Mouse (Mus musculus) embryonic facial prominence, embryonic 14.5 days (tissue): ENCODE measurements around the gene St8sia2. TPM values are rescaled to one million over a fixed set of nuclear protein-coding genes. Genes with fewer than 3 reads are reported as not detected.

ENCODE experiments used
- ATAC-seq: fragments of 200-750 bp; cut with Nextera tagmentation; 2 replicates; pipeline ENCODE4 v1.8.0; 2017; ENCODE audit warnings: low read depth, moderate number of reproducible peaks, moderate TSS enrichment
- DNase-seq: peaks from one replicate; pipeline ENCODE4 v3.0.0-alpha.2; 2015; ENCODE audit warnings: low spot score
- H3K27ac ChIP-seq: fragments of 300-500 bp; sonication (generic); replicated peaks from 2 replicates; pipeline ENCODE4 v1.5.1; 2014; ENCODE audit warnings: low read depth, mild to moderate bottlenecking, low read length, moderate library complexity
- H3K27me3 ChIP-seq: fragments of 300-500 bp; sonication (generic); replicated peaks from 2 replicates; pipeline ENCODE4 v1.6.1; 2014; ENCODE audit warnings: low read length; ENCODE audit not compliant: control insufficient read depth, insufficient read depth
- H3K36me3 ChIP-seq: fragments of 300-500 bp; sonication (generic); 2 replicates; pipeline ENCODE4 v1.6.1; 2014; ENCODE audit warnings: low read length, mixed read lengths; ENCODE audit not compliant: control insufficient read depth, insufficient read depth
- H3K4me1 ChIP-seq: fragments of 300-500 bp; sonication (generic); 2 replicates; pipeline ENCODE4 v1.6.1; 2014; ENCODE audit warnings: antibody characterized with exemption, low read length; ENCODE audit not compliant: control insufficient read depth, insufficient read depth
- H3K4me2 ChIP-seq: fragments of 300-500 bp; sonication (generic); 2 replicates; pipeline ENCODE4 v1.6.1; 2014; ENCODE audit warnings: low read depth, mild to moderate bottlenecking, low read length, moderate library complexity, mixed read lengths
- H3K4me3 ChIP-seq: fragments of 300-500 bp; sonication (generic); 2 replicates; pipeline ENCODE4 v1.5.1; 2014; ENCODE audit warnings: low read depth, mild to moderate bottlenecking, low read length
- H3K9ac ChIP-seq: fragments of 300-500 bp; sonication (generic); 2 replicates; pipeline ENCODE4 v1.6.1; 2014; ENCODE audit warnings: low read depth, mild to moderate bottlenecking, low read length, moderate library complexity, mixed read lengths
- H3K9me3 ChIP-seq: fragments of 300-500 bp; sonication (generic); 2 replicates; pipeline ENCODE4 v1.6.1; 2016; ENCODE audit warnings: low read length; ENCODE audit not compliant: control insufficient read depth
- WGBS: fragments of 180-500 bp; shearing (Covaris S2); extraction: QIAGEN DNeasy Blood & Tissue Kit; methylation state at CpG from one replicate; pipeline ENCODE4 v1.1.7; 2014; 5-methylcytosine and 5-hydroxymethylcytosine counted together
- polyA plus RNA-seq: library from polyadenylated mRNA; unstranded; fragments of >200 nt; fragmentation: Nextera tagmentation; extraction: Ambion mirVana; gene quantifications from 2 replicates; pipeline ENCODE4 v1.2.1, GENCODE M21; 2014

Gene St8sia2
- polyA plus RNA-seq: 17.7 and 20.1 TPM in 2 replicates

DNA sequence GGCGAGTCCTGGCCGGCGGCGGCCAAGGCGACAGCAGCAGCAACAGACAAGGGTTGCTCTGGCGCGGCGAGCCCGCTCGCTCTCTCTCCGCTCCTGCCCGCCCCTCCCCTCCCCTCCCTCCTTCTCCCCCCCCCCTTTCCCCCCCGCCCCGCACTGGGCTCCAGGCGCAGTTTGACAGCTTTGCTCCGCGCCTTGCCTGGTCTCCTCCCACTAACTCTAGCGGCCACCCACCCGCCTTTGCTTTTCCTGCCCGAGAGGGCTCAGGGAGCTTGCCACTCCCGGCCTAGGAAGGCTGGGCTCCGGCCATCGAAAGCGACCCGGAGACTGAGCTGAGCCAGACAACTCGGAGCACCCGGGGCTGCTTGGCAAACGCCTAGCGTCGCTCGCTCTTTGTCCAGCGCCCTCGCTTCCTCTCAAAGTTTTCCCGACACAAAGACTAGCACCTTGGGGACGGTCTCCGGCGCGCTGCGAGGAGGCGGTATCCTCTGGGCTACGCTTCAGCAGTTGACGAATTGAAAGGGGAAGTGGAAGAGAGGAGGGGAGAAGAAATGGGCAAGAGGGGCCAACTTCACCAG is at the start of gene St8sia2:
Gene St8sia2, minus strand, starts transcription at position 90 of the 575 bp plus-strand sequence.
- H3K4me3 ChIP-seq: peak within 1 kb of the TSS; percentile 82
- no peaks in the 10 kb centered on the region for H3K36me3 ChIP-seq
- peak within 1 kb of the TSS; percentile 89 for H3K9ac ChIP-seq
- ATAC-seq (peak; percentile 93), DNase-seq (peak; percentile 91)
- H3K9me3 ChIP-seq: no peaks in the 10 kb centered on the region
- peak within 1 kb of the TSS; percentile 82 for H3K27ac ChIP-seq
- WGBS: 1% methylated on average over 25 of the region's 42 CpGs
- H3K27me3 ChIP-seq: no peaks in the 10 kb centered on the region
- H3K4me2 ChIP-seq: peak within 1 kb of the TSS; percentile 92
- peaks cover 3% of the 10 kb centered on the region; the same call in 1 of the 2 replicates for H3K4me1 ChIP-seq

DNA sequence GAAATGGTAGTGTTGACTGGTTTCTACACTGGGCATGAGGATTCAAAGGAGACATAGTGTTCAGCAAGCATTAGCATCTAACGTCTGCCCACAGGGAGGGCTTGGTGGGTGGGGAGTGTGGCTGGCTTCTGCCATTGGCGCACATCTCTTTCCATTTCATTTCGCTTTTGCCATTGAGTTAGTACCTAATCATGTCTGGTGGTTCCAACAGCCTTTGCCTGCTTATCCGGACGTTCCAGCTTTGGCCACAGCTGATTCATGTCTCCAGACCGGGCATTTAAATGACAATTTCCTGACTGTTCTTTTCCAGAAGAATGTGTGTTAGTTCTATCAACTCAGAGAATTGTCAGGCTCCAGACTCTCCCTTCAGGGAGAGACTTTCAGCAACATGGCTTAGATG is 47.6 kb upstream of the St8sia2 start:
- no peak for DNase-seq
- no peaks in the 10 kb centered on the region for H3K9me3 ChIP-seq
- H3K4me2 ChIP-seq: no peak overlapping the region
- peaks cover 11% of the 10 kb centered on the region for H3K4me1 ChIP-seq
- no peak for ATAC-seq
- H3K9ac ChIP-seq: no peak overlapping the region
- H3K27me3 ChIP-seq: no peaks in the 10 kb centered on the region
- no peak overlapping the region for H3K27ac ChIP-seq
- no peak overlapping the region for H3K4me3 ChIP-seq
- 83% methylated on average over 6 of the region's 6 CpGs for WGBS
- no peaks in the 10 kb centered on the region for H3K36me3 ChIP-seq

DNA sequence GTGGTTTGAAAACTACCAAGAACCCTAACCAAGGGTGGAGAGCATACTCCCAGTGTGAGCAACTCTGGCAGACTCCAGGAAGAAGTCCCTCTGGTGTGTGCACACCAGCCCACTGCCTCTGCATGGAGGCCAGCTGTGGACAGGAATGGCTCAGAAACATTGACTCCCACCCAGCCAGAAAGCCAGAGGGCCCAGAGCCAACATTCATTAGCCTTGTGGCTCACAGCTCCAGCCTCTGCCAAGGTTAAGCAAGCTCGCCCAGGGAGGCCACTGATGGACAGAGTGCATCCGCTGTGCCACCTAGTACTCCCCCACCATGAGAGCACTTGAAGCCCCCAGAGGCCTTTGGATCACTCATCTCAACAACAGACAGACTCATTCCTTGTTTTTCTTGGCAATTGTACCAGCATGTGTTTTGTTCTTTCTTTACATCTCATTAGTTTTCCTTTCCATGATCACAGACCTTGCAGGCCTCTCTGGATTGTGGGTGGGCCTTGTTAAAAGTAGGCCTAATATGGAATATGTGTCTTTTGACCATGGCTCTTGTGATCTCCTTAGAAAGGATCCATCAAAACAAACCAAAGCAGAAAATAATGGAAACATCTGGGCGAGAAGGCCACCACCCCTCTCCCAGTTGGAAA is 46.9 kb upstream of the St8sia2 start:
- ATAC-seq: no peak
- no peak overlapping the region for H3K4me3 ChIP-seq
- no peaks in the 10 kb centered on the region for H3K36me3 ChIP-seq
- H3K4me2 ChIP-seq: no peak overlapping the region
- WGBS: 82% methylated on average over 1 of the region's 3 CpGs
- H3K9me3 ChIP-seq: no peaks in the 10 kb centered on the region
- no peaks in the 10 kb centered on the region for H3K27me3 ChIP-seq
- no peak overlapping the region for H3K9ac ChIP-seq
- no peak overlapping the region for H3K27ac ChIP-seq
- H3K4me1 ChIP-seq: peaks cover 4% of the 10 kb centered on the region
- peak; percentile 54 for DNase-seq

DNA sequence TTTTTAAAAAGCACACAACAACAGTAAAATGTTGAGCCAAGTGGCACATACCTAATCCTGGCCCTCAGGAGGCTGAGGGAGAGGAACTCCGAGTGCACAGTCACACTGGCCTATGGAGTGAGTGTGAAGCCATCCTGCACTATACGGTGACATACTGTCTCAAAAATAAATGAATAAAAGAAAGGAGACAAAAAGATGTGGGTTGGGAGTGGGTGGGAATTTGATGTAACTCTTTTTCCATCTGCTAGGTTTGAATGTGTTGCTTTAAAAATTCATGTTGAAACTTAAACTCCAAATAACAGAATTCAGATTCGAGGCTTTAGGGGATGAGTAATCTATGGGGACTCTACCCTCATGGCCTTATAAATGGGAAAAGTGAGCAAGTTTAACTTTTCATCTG is 46.2 kb upstream of the St8sia2 start:
- H3K27me3 ChIP-seq: no peaks in the 10 kb centered on the region
- H3K9me3 ChIP-seq: no peaks in the 10 kb centered on the region
- H3K9ac ChIP-seq: no peak overlapping the region
- WGBS: 76% methylated on average over 3 of the region's 3 CpGs
- DNase-seq (no peak), ATAC-seq (no peak)
- no peaks in the 10 kb centered on the region; the same call in 1 of the 2 replicates for H3K4me1 ChIP-seq
- no peak overlapping the region for H3K4me2 ChIP-seq
- no peak overlapping the region for H3K27ac ChIP-seq
- no peaks in the 10 kb centered on the region for H3K36me3 ChIP-seq
- no peak overlapping the region for H3K4me3 ChIP-seq

DNA sequence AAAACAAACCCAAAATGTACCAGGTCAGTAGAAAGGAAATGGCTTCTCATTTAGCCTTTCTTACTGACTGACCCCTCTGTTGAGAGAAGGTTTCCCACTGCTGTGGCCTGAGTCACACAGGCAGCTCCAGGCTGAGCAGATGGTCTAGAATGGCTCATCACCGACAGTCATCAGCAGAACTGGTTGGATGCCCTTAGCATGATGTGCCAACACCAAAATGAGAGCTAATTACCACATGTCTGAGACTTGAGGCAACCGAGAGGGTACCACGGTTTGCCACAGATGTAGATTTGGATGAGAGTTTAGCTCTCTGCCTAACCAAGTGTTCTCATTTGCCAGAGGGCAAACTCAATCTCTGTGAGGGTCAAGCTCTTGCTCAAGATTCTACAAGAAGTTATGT is 42.3 kb upstream of the St8sia2 start:
- ATAC-seq: no peak
- no peaks in the 10 kb centered on the region for H3K9me3 ChIP-seq
- DNase-seq: no peak
- WGBS: 77% methylated on average over 3 of the region's 3 CpGs
- H3K4me2 ChIP-seq: no peak overlapping the region
- H3K4me1 ChIP-seq: no peaks in the 10 kb centered on the region
- no peaks in the 10 kb centered on the region for H3K27me3 ChIP-seq
- H3K9ac ChIP-seq: no peak overlapping the region
- no peak overlapping the region for H3K27ac ChIP-seq
- no peaks in the 10 kb centered on the region for H3K36me3 ChIP-seq
- no peak overlapping the region for H3K4me3 ChIP-seq

DNA sequence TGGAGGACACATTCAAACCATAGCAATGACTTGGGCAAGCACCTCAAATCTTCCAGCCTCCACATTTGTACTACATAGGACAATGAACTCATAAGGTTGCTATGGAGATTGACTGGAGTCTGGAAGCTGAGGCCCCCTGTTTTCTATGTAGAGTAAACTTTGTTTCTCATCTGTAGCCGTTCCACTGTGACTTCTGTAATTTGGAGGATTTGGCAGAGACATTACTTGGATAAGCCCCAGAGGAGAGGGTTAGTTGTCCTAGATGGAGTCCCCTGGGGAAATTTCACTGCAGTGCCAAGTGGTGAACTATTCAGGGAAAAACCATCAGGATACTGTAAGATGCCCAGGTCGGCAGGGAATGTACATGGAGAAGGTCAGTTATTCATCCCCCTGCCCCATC is 34.1 kb upstream of the St8sia2 start:
- ATAC-seq (no peak), DNase-seq (no peak)
- Histone ChIP-seq H3K9ac (no peak overlapping the region), H3K27me3 (no peaks in the 10 kb centered on the region), H3K27ac (no peak overlapping the region), H3K4me2 (no peak overlapping the region), H3K36me3 (no peaks in the 10 kb centered on the region), H3K9me3 (no peaks in the 10 kb centered on the region), H3K4me1 (no peaks in the 10 kb centered on the region; the same call in 1 of the 2 replicates), H3K4me3 (no peak overlapping the region)
- 70% methylated on average over 2 of the region's 2 CpGs for WGBS

- no peak overlapping the region for H3K9ac ChIP-seq
- no peaks in the 10 kb centered on the region; the same call in 1 of the 2 replicates for H3K4me1 ChIP-seq
- no peaks in the 10 kb centered on the region for H3K27me3 ChIP-seq
- H3K27ac ChIP-seq: no peak overlapping the region
- H3K4me2 ChIP-seq: no peak overlapping the region
- DNase-seq: no peak
- 79% methylated on average over 8 of the region's 8 CpGs for WGBS
- H3K36me3 ChIP-seq: no peaks in the 10 kb centered on the region
- ATAC-seq: no peak
- no peak overlapping the region for H3K4me3 ChIP-seq
- no peaks in the 10 kb centered on the region for H3K9me3 ChIP-seq
Observed at GRCm38 (mm10) chr7:74045166-74045957, 31.9 kb upstream of the St8sia2 start.

GRCm38 (mm10) chr7:74043562-74044138 is 30.2 kb upstream of the St8sia2 start:
- Histone ChIP-seq H3K36me3 (no peaks in the 10 kb centered on the region), H3K4me2 (no peak overlapping the region), H3K9ac (no peak overlapping the region), H3K4me3 (no peak overlapping the region), H3K9me3 (no peaks in the 10 kb centered on the region), H3K27ac (no peak overlapping the region), H3K27me3 (no peaks in the 10 kb centered on the region), H3K4me1 (no peaks in the 10 kb centered on the region; the same call in 1 of the 2 replicates)
- 66% methylated on average over 13 of the region's 13 CpGs for WGBS
- ATAC-seq: no peak
- peak; percentile 67 for DNase-seq
